Mouse (Mus musculus) ES-E14 (cell line): ENCODE results near the gene Gm28308. TPM values are rescaled to one million over a fixed set of nuclear protein-coding genes. Genes with fewer than 3 reads are reported as not detected.

ENCODE experiments used
- DNase-seq: peaks from one replicate; pipeline ENCODE4 v3.0.0-alpha.2; 2013; ENCODE audit warnings: low read depth, low spot score
- H3K27ac ChIP-seq: 2 replicates; pipeline ENCODE4 v1.5.1; 2012; ENCODE audit warnings: low read depth, mild to moderate bottlenecking, low read length, moderate library complexity, mixed read lengths; ENCODE audit not compliant: poor library complexity, insufficient read depth, severe bottlenecking
- H3K36me3 ChIP-seq: 2 replicates; pipeline ENCODE4 v1.6.1; 2012; ENCODE audit warnings: mild to moderate bottlenecking, low read length, moderate library complexity, mixed read lengths; ENCODE audit not compliant: control insufficient read depth, poor library complexity, insufficient read depth, severe bottlenecking
- H3K4me1 ChIP-seq, 2 experiments: fragments of 150-350 bp in 1 of 2; sonication (generic) in 1 of 2; 2 replicates each; pipeline ENCODE4 v1.6.1; 2012; ENCODE audit warnings: low read length in 2 of 2, mild to moderate bottlenecking in 1 of 2, mixed read lengths in 1 of 2; ENCODE audit not compliant: control insufficient read depth in 2 of 2, insufficient read depth in 2 of 2, poor library complexity in 1 of 2
- H3K4me3 ChIP-seq, 2 experiments: fragments of 150-350 bp in 1 of 2; sonication (generic) in 1 of 2; 2 replicates each; pipeline ENCODE4 v1.5.1; 2012; ENCODE audit warnings: low read length in 2 of 2, low read depth in 1 of 2, mild to moderate bottlenecking in 1 of 2, mixed read lengths in 1 of 2; ENCODE audit not compliant: insufficient read depth in 1 of 2, poor library complexity in 1 of 2, severe bottlenecking in 1 of 2
- H3K9ac ChIP-seq: 2 replicates; pipeline ENCODE4 v1.6.1; 2012; ENCODE audit warnings: low read depth, mild to moderate bottlenecking, low read length, mixed read lengths; ENCODE audit not compliant: poor library complexity, insufficient read depth, severe bottlenecking
- H3K9me3 ChIP-seq: fragments of 150-350 bp; sonication (generic); 2 replicates; pipeline ENCODE4 v1.6.1; 2012; ENCODE audit warnings: low read depth, mild to moderate bottlenecking, low read length; ENCODE audit not compliant: control insufficient read depth, insufficient read depth
- CHD2 ChIP-seq: IDR thresholded peaks from 2 replicates; pipeline ENCODE4 v1.6.1; 2014; ENCODE audit warnings: mild to moderate bottlenecking, low read depth, low read length, inconsistent platforms
- HCFC1 ChIP-seq: IDR thresholded peaks from 2 replicates; pipeline ENCODE4 v1.6.1; 2012; ENCODE audit warnings: low read length, inconsistent platforms, borderline replicate concordance; ENCODE audit not compliant: insufficient read depth
- MAFK ChIP-seq: IDR thresholded peaks from 2 replicates; pipeline ENCODE4 v1.6.1; 2014; ENCODE audit warnings: mild to moderate bottlenecking, low read depth, low read length, inconsistent platforms; ENCODE audit not compliant: insufficient read depth
- ZC3H11A ChIP-seq: IDR thresholded peaks from 2 replicates; pipeline ENCODE4 v1.6.1; 2012; ENCODE audit warnings: low read depth, mild to moderate bottlenecking, inconsistent platforms, low read length, borderline replicate concordance
- ZNF384 ChIP-seq: IDR thresholded peaks from 2 replicates; pipeline ENCODE4 v1.6.1; 2012; ENCODE audit warnings: low read depth, low read length, inconsistent platforms
- in situ Hi-C, 2 experiments: fragments of 600-800 bp; cut with MboI; formaldehyde crosslinking; loops; one replicate each; pipeline ENCODE4 v1.15.1; 2025; ENCODE audit warnings: low sequenced_read_pairs in 2 of 2, inconsistent platforms in 1 of 2; ENCODE audit not compliant: unreplicated experiment in 2 of 2
- total RNA-seq: library from RNA; depleted of rRNA; stranded (reverse); fragments of 300-350 nt; gene quantifications from 2 replicates; pipeline ENCODE4 v1.2.3, GENCODE M21; 2012

The Gm28308 gene
- total RNA-seq, 1 experiment, result 0.31 TPM

- Histone ChIP-seq H3K27ac (no peak overlapping the region), H3K9me3 (no peaks in the 10 kb centered on the region), H3K9ac (no peak overlapping the region), H3K36me3 (no peaks in the 10 kb centered on the region), H3K4me3 (no peak overlapping the region), H3K4me1 (peaks cover 0 to 4% of the 10 kb centered on the region in 2 experiments; a peak in 1 of 4 replicates)
- no peak for DNase-seq
- no peak for TF ChIP-seq CHD2
- no peak for TF ChIP-seq HCFC1
- no peak for TF ChIP-seq MAFK
- no peak for TF ChIP-seq ZC3H11A
- in situ Hi-C loops, result loop anchor here in 1 of 2 experiments (25.0 kb wide), 1 partner anchor 599 kb away; no protein-coding TSS in a partner anchor
Measured at GRCm38 (mm10) chr6:52211170-52211935, 1.8 kb downstream of the Gm28308 start.

DNA sequence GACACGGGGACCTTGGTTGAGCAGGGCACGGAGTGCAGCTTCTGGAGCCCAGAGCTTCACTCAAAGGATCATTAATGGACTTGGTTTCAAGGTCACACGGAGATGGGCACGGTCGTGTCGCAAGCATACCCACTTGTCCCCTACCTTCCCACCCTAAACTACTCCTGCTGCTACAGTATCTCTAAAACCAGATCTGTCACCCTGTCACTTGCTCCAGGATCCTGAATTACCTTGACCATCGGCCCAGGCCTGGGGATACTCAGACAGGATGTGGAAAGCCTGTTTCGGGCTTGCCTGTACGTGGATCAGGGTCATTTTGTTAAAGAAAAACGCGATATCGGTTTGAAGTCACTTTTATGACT is 3.5 kb downstream of the Gm28308 start:
- no peak for TF ChIP-seq MAFK
- no peak for TF ChIP-seq CHD2
- TF ChIP-seq ZC3H11A, result no peak
- no peak for TF ChIP-seq HCFC1
- H3K36me3 ChIP-seq, result no peaks in the 10 kb centered on the region
- no peak overlapping the region for H3K4me3 ChIP-seq
- DNase-seq, result no peak
- peaks cover 0 to 5% of the 10 kb centered on the region in 2 experiments; a peak in 1 of 4 replicates for H3K4me1 ChIP-seq
- no peak overlapping the region for H3K9ac ChIP-seq
- H3K9me3 ChIP-seq, result no peaks in the 10 kb centered on the region
- no peak overlapping the region for H3K27ac ChIP-seq
- in situ Hi-C loops, result loop anchor here in 1 of 2 experiments (25.0 kb wide), 1 partner anchor 597 kb away; no protein-coding TSS in a partner anchor

GRCm38 (mm10) chr6:52208868-52209684 is 4.1 kb downstream of the Gm28308 start:
- Histone ChIP-seq H3K9me3 (no peaks in the 10 kb centered on the region), H3K9ac (no peak overlapping the region), H3K4me3 (peak overlapping the region; percentile 29 to 43), H3K36me3 (no peaks in the 10 kb centered on the region), H3K27ac (no peak overlapping the region), H3K4me1 (peaks cover 0 to 5% of the 10 kb centered on the region in 2 experiments; a peak in 1 of 4 replicates)
- DNase-seq, result no peak
- in situ Hi-C loops, result loop anchor here in 1 of 2 experiments (25.0 kb wide), 1 partner anchor 597 kb away; no protein-coding TSS in a partner anchor
- no peak for TF ChIP-seq HCFC1
- no peak for TF ChIP-seq MAFK
- TF ChIP-seq ZC3H11A, result no peak
- no peak for TF ChIP-seq CHD2
- no peak for TF ChIP-seq ZNF384

DNA sequence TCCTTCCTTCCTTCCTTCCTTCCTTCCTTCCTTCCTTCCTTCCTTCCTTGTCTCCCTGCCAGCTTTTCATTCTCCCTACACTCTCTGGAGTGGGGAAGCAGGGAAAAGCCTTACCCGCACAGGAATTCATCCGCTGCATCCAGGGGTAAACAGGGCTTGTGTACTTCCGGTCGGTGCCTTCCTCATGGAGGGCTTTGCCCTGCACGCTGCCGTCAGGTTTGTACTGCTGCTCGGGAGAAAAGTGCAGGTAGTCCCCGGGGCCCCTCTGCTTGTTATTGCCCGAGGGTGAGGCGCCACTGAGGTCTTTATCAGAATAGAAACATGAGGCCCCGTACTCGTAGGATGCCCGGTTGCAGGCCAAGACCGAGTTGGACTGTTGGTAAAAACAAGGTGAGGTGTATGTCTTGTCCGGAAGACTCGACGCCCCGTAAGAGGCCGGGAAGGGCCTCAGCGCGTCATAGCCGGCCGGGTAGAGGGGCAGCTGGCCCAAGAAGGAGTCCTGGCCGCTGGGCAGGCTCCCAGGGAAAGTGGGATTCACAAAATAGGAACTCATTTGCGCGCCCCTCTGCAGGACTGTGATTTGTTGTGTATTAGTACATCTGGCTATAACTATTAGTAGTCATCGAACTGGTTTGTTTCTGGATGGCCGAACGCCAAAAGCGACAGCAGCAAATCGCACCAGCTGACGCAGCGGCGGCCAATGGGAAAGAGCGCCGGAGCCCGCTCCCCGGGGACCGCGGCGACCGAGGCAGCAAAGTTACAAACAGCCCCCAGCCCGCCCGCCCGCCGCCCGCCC is 4.9 kb downstream of the Gm28308 start, which contains the start of gene Hoxa6:
Gene Hoxa6, minus strand, starts transcription at position 651 of the 796 bp plus-strand sequence.
- Histone ChIP-seq H3K9me3 (no peaks in the 10 kb centered on the region), H3K27ac (no peak within 1 kb of the TSS), H3K9ac (no peak within 1 kb of the TSS), H3K36me3 (no peaks in the 10 kb centered on the region), H3K4me3 (peak within 1 kb of the TSS; percentile 29 to 43), H3K4me1 (peaks cover 0 to 7% of the 10 kb centered on the region in 2 experiments; a peak in 1 of 4 replicates)
- no peak for DNase-seq
- no peak for TF ChIP-seq MAFK
- no peak for TF ChIP-seq ZNF384
- no peak for TF ChIP-seq HCFC1
- no peak for TF ChIP-seq CHD2
- no peak for TF ChIP-seq ZC3H11A
- in situ Hi-C loops, result loop anchor here in 1 of 2 experiments (25.0 kb wide), 1 partner anchor 596 kb away; no protein-coding TSS in a partner anchor
